Mouse (Mus musculus) adrenal gland, adult 18-20 months (tissue): ENCODE data around the gene Cnot10. TPM values are rescaled to one million over a fixed set of nuclear protein-coding genes. Genes with fewer than 3 reads are reported as not detected.

Experiments used
- DNase-seq, 2 experiments: peaks; one replicate each; pipeline ENCODE4 v3.0.0; 2021 to 2022; ENCODE audit warnings: low spot score in 2 of 2
- long read RNA-seq, 2 experiments: library from polyadenylated mRNA; stranded (forward); transcript quantifications; one replicate each; pipeline ENCODE4 v2.0.0; 2021
- total RNA-seq, 2 experiments: library from RNA; stranded (reverse); gene quantifications; 1 replicate in 1 of 2; 2 replicates in 1 of 2; pipeline ENCODE4 v1.2.3; 2021

Gene Cnot10
- total RNA-seq: 10 to 100 TPM; 28.7 to 34.2 TPM
- long read RNA-seq, experiment 1, transcript Cnot10-201 (20 exons, 2,853 nt): major isoform, 16 of 30 reads
- long read RNA-seq, experiment 1, partial matches to known transcripts: 1 of 30 reads
- long read RNA-seq, experiment 1, other reads (novel, unspliced or antisense): 12 of 30 reads
- long read RNA-seq, experiment 2, transcript Cnot10-201 (20 exons, 2,853 nt): major isoform, 51 of 88 reads
- long read RNA-seq, experiment 2, partial matches to known transcripts: 8 of 88 reads
- long read RNA-seq, experiment 2, other reads (novel, unspliced or antisense): 28 of 88 reads

GRCm38 (mm10) chr9:114639839-114640646 is at the start of gene Cnot10:
TSS of gene Cnot10 (minus strand) at chr9:114640184.
- DNase-seq: peak; percentile 97 to 98

- no peak for DNase-seq
Measured at GRCm38 (mm10) chr9:114688953-114689407, 49.0 kb upstream of the Cnot10 start.

- peak; percentile 98 to 99 for DNase-seq
Measured at GRCm38 (mm10) chr9:114688252-114688952, 48.4 kb upstream of the Cnot10 start, which contains the start of gene Dync1li1. TSS of gene Dync1li1 (plus strand) at chr9:114688790.

- DNase-seq: no peak
Measured at GRCm38 (mm10) chr9:114687639-114688038, 47.7 kb upstream of the Cnot10 start.

GRCm38 (mm10) chr9:114686245-114686644 is 46.3 kb upstream of the Cnot10 start:
- no peak for DNase-seq

- DNase-seq: no peak
Measured at GRCm38 (mm10) chr9:114682193-114682592, 42.2 kb upstream of the Cnot10 start.

- DNase-seq: no peak
Measured at GRCm38 (mm10) chr9:114680531-114680930, 40.5 kb upstream of the Cnot10 start.

- DNase-seq: no peak
Measured at GRCm38 (mm10) chr9:114679944-114680343, 40.0 kb upstream of the Cnot10 start.

GRCm38 (mm10) chr9:114678576-114678975 is 38.6 kb upstream of the Cnot10 start:
- DNase-seq: no peak

- DNase-seq: no peak
Measured at GRCm38 (mm10) chr9:114673626-114674025, 33.6 kb upstream of the Cnot10 start.

- no peak for DNase-seq
Measured at GRCm38 (mm10) chr9:114672703-114673561, 32.9 kb upstream of the Cnot10 start.

- no peak for DNase-seq
Measured at GRCm38 (mm10) chr9:114671946-114672345, 32.0 kb upstream of the Cnot10 start.

GRCm38 (mm10) chr9:114669011-114669410 is 29.0 kb upstream of the Cnot10 start:
- DNase-seq: no peak

GRCm38 (mm10) chr9:114668047-114668446 is 28.1 kb upstream of the Cnot10 start:
- no peak for DNase-seq

GRCm38 (mm10) chr9:114666858-114667257 is 26.9 kb upstream of the Cnot10 start:
- no peak for DNase-seq

GRCm38 (mm10) chr9:114663782-114664181 is 23.8 kb upstream of the Cnot10 start:
- DNase-seq: no peak

- DNase-seq: no peak
Measured at GRCm38 (mm10) chr9:114661991-114662390, 22.0 kb upstream of the Cnot10 start.

GRCm38 (mm10) chr9:114660983-114661382 is 21.0 kb upstream of the Cnot10 start:
- DNase-seq: no peak

- DNase-seq: no peak
Measured at GRCm38 (mm10) chr9:114660506-114660905, 20.5 kb upstream of the Cnot10 start.

- DNase-seq: no peak
Measured at GRCm38 (mm10) chr9:114656701-114657100, 16.7 kb upstream of the Cnot10 start.

GRCm38 (mm10) chr9:114655356-114655755 is 15.4 kb upstream of the Cnot10 start:
- DNase-seq: no peak
